Mouse (Mus musculus): ENCODE results near the gene Fbxo9. TPM values are rescaled to one million over a fixed set of nuclear protein-coding genes. Genes with fewer than 3 reads are reported as not detected.
A peak's percentile ranks its signal among the peaks of the same experiment; 100 is the strongest.
"Not testable (repeated sequence)": the region's sequence is repeated elsewhere in the genome, so short reads cannot be mapped to it uniquely, and the experiment has no call there.

The Fbxo9 gene
- polyA plus RNA-seq (2014; fragmentation: Nextera tagmentation; extraction: Ambion mirVana), result 66.6 and 71.2 TPM in 2 replicates

DNA sequence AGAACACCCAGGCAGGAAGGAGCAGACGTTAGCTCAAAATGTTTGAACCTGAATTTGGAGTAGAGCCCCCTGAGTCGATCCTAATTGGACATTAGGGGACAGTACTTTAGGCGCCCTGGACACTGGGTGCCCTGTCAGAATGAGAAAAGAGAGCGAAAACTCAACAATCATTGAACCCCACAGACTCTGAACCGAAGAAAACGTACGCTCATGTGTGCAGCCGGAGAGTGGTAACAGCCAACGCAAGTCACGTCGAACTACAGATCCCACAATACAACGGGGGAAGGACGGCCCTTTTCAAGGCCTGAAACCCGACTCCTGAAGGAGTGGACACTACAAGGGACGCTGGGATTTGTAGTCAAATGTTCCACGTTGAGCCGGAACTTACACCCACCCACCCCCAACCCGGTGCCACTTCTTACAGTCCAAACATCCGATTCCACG lies at the start of gene Fbxo9, which contains the start of gene Ick:
Gene Fbxo9 (minus strand): TSS at position 270 of the 444 bp plus-strand sequence.
Gene Ick (plus strand): TSS at position 397 of the 444 bp plus-strand sequence.
- WGBS, result 0% methylated on average over 20 of the region's 20 CpGs
- Histone ChIP-seq H3K4me1 (ENCODE audit: control insufficient read depth, insufficient read depth, low read length) (0 out of 2 replicates have a peak, but pooled peaks cover 7% of the 10 kb centered on the region), H3K4me3 (replicated peaks; ENCODE audit: low read depth, low read length) (peak within 1 kb of the TSS; percentile 82), H3K4me2 (ENCODE audit: low read length) (peak within 1 kb of the TSS; percentile 90), H3K9ac (replicated peaks; ENCODE audit: low read length) (peak within 1 kb of the TSS; percentile 84), H3K27ac (replicated peaks; ENCODE audit: low read depth, low read length) (peak within 1 kb of the TSS; percentile 91), H3K9me3 (ENCODE audit: control insufficient read depth, low read length) (no peaks in the 10 kb centered on the region), H3K36me3 (ENCODE audit: control insufficient read depth, insufficient read depth, low read length) (0 out of 2 replicates have a peak, but pooled peaks cover 3% of the 10 kb centered on the region), H3K27me3 (ENCODE audit: control insufficient read depth, insufficient read depth, low read length) (no peaks in the 10 kb centered on the region)
- DNase-seq (peak; percentile 97), ATAC-seq (ENCODE audit: low FRiP score, low TSS enrichment) (peak; percentile 94)

DNA sequence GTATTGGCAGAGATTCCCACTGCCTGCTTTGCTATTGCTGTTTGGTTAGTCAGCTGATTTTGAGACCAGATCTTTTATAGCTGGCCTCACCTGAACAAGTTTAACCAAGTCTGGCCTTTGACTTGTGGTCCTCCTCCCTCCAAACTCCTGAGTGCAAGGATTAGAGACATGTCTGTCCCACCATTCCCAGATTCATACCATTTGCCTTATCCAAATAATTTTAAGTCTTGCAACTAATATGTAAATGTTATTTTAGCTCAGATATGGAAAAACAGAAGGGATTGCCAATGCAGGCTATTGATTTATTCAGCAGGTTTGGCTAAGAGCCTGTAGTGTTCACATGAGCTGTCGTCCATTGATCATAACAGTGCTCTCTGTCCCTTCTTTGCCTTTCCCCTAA lies 48.4 kb upstream of the Fbxo9 start:
- Histone ChIP-seq H3K4me1 (ENCODE audit: control insufficient read depth, insufficient read depth, low read length) (no peaks in the 10 kb centered on the region), H3K9me3 (ENCODE audit: control insufficient read depth, low read length) (no peaks in the 10 kb centered on the region), H3K27ac (replicated peaks; ENCODE audit: low read depth, low read length) (no peak overlapping the region), H3K4me2 (ENCODE audit: low read length) (no peak overlapping the region), H3K36me3 (ENCODE audit: control insufficient read depth, insufficient read depth, low read length) (peaks cover 90% of the 10 kb centered on the region), H3K4me3 (replicated peaks; ENCODE audit: low read depth, low read length) (no peak overlapping the region), H3K9ac (replicated peaks; ENCODE audit: low read length) (no peak overlapping the region), H3K27me3 (ENCODE audit: control insufficient read depth, insufficient read depth, low read length) (no peaks in the 10 kb centered on the region)
- WGBS, result 87% methylated on average over 1 of the region's 1 CpGs
- no peak for DNase-seq
- no peak for ATAC-seq (ENCODE audit: low FRiP score, low TSS enrichment)

- ATAC-seq (ENCODE audit: low FRiP score, low TSS enrichment) (no peak), DNase-seq (no peak)
- no peak overlapping the region for H3K4me2 ChIP-seq (ENCODE audit: low read length)
- H3K27me3 ChIP-seq (ENCODE audit: control insufficient read depth, insufficient read depth, low read length), result no peaks in the 10 kb centered on the region
- no peaks in the 10 kb centered on the region for H3K9me3 ChIP-seq (ENCODE audit: control insufficient read depth, low read length)
- H3K4me1 ChIP-seq (ENCODE audit: control insufficient read depth, insufficient read depth, low read length), result no peaks in the 10 kb centered on the region
- peaks cover 85% of the 10 kb centered on the region for H3K36me3 ChIP-seq (ENCODE audit: control insufficient read depth, insufficient read depth, low read length)
- no peak overlapping the region for H3K4me3 ChIP-seq (replicated peaks; ENCODE audit: low read depth, low read length)
- no peak overlapping the region for H3K9ac ChIP-seq (replicated peaks; ENCODE audit: low read length)
- 91% methylated on average over 11 of the region's 11 CpGs for WGBS
- no peak overlapping the region for H3K27ac ChIP-seq (replicated peaks; ENCODE audit: low read depth, low read length)
Observed at GRCm38 (mm10) chr9:78154211-78154977, 45.5 kb upstream of the Fbxo9 start.

DNA sequence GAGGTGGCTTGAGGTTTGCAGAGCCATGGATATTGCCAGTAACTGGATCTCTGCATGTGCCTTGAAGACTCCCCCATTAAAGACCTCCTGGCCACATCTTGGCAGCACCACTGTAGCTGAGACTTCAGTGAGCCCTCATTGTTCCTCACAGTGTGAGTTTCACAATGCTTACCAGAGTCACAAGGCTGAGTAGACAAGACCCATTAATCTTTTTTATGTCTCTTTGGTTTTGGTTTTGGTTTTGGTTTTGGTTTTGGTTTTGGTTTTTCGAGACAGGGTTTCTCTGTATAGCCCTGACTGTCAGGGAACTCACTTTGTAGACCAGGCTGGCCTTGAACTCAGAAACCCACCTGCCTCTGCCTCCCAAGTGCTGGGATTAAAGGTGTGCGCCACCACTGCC lies 40.9 kb upstream of the Fbxo9 start:
- H3K27me3 ChIP-seq (ENCODE audit: control insufficient read depth, insufficient read depth, low read length); DNase-seq; ATAC-seq (ENCODE audit: low FRiP score, low TSS enrichment); H3K9me3 ChIP-seq (ENCODE audit: control insufficient read depth, low read length); H3K9ac ChIP-seq (replicated peaks; ENCODE audit: low read length); H3K4me2 ChIP-seq (ENCODE audit: low read length); H3K4me3 ChIP-seq (replicated peaks; ENCODE audit: low read depth, low read length); H3K4me1 ChIP-seq (ENCODE audit: control insufficient read depth, insufficient read depth, low read length); H3K27ac ChIP-seq (replicated peaks; ENCODE audit: low read depth, low read length): not testable (repeated sequence)
- H3K36me3 ChIP-seq (ENCODE audit: control insufficient read depth, insufficient read depth, low read length), result peaks cover 64% of the 10 kb centered on the region
- WGBS, result 92% methylated on average over 2 of the region's 2 CpGs

DNA sequence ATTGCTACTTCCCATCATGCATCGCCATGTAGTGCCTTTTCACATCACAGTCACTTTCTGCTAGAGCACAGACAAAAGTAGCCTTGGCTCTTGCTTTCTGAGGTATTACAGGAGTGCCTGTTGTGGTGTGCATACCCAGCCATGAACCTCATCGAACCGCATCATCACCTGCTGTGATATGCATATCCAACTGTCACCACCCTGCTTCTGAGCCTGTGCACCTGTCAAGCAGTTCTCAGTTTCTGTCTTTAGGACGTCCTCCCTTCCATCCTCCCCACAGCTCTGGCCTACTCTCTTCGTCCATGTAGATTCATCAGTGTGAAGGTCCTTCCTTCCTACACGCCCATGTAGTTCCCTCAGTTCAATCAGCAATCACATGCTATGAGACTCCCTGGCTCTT lies 39.3 kb upstream of the Fbxo9 start:
- H3K9me3 ChIP-seq (ENCODE audit: control insufficient read depth, low read length), result no peaks in the 10 kb centered on the region
- no peak overlapping the region for H3K9ac ChIP-seq (replicated peaks; ENCODE audit: low read length)
- no peak overlapping the region for H3K27ac ChIP-seq (replicated peaks; ENCODE audit: low read depth, low read length)
- H3K36me3 ChIP-seq (ENCODE audit: control insufficient read depth, insufficient read depth, low read length), result peaks cover 63% of the 10 kb centered on the region
- no peaks in the 10 kb centered on the region for H3K27me3 ChIP-seq (ENCODE audit: control insufficient read depth, insufficient read depth, low read length)
- ATAC-seq (ENCODE audit: low FRiP score, low TSS enrichment) (no peak), DNase-seq (no peak)
- 0 out of 2 replicates have a peak, but pooled peaks cover 3% of the 10 kb centered on the region for H3K4me1 ChIP-seq (ENCODE audit: control insufficient read depth, insufficient read depth, low read length)
- 92% methylated on average over 6 of the region's 6 CpGs for WGBS
- H3K4me2 ChIP-seq (ENCODE audit: low read length), result no peak overlapping the region
- no peak overlapping the region for H3K4me3 ChIP-seq (replicated peaks; ENCODE audit: low read depth, low read length)

GRCm38 (mm10) chr9:78146627-78147026 lies 37.8 kb upstream of the Fbxo9 start:
- 71% methylated on average over 6 of the region's 6 CpGs for WGBS
- peak; percentile 53; the same call in 1 of the 2 replicates for ATAC-seq (ENCODE audit: low FRiP score, low TSS enrichment)

GRCm38 (mm10) chr9:78146099-78146498 lies 37.2 kb upstream of the Fbxo9 start:
- 0 out of 2 replicates have a peak, but pooled peaks cover 3% of the 10 kb centered on the region for H3K4me1 ChIP-seq (ENCODE audit: control insufficient read depth, insufficient read depth, low read length)
- H3K27ac ChIP-seq (replicated peaks; ENCODE audit: low read depth, low read length), result peak overlapping the region; percentile 14; the same call in 1 of the 2 replicates
- no peak overlapping the region for H3K9ac ChIP-seq (replicated peaks; ENCODE audit: low read length)
- no peak overlapping the region for H3K4me2 ChIP-seq (ENCODE audit: low read length)
- 61% methylated on average over 4 of the region's 4 CpGs for WGBS
- ATAC-seq (ENCODE audit: low FRiP score, low TSS enrichment) (no peak), DNase-seq (no peak)
- H3K4me3 ChIP-seq (replicated peaks; ENCODE audit: low read depth, low read length), result no peak overlapping the region
- H3K27me3 ChIP-seq (ENCODE audit: control insufficient read depth, insufficient read depth, low read length), result no peaks in the 10 kb centered on the region
- H3K36me3 ChIP-seq (ENCODE audit: control insufficient read depth, insufficient read depth, low read length), result peaks cover 67% of the 10 kb centered on the region
- H3K9me3 ChIP-seq (ENCODE audit: control insufficient read depth, low read length), result 0 out of 2 replicates have a peak, but pooled peaks cover 4% of the 10 kb centered on the region

More at GRCm38 (mm10) chr9:78146627-78147026, 37.8 kb upstream of the Fbxo9 start:
- Histone ChIP-seq H3K27ac (replicated peaks; ENCODE audit: low read depth, low read length) (no peak overlapping the region; the same call in 1 of the 2 replicates), H3K4me3 (replicated peaks; ENCODE audit: low read depth, low read length) (no peak overlapping the region), H3K9me3 (ENCODE audit: control insufficient read depth, low read length) (0 out of 2 replicates have a peak, but pooled peaks cover 4% of the 10 kb centered on the region), H3K36me3 (ENCODE audit: control insufficient read depth, insufficient read depth, low read length) (peaks cover 67% of the 10 kb centered on the region), H3K9ac (replicated peaks; ENCODE audit: low read length) (no peak overlapping the region), H3K4me2 (ENCODE audit: low read length) (no peak overlapping the region), H3K4me1 (ENCODE audit: control insufficient read depth, insufficient read depth, low read length) (0 out of 2 replicates have a peak, but pooled peaks cover 3% of the 10 kb centered on the region), H3K27me3 (ENCODE audit: control insufficient read depth, insufficient read depth, low read length) (no peaks in the 10 kb centered on the region)
- DNase-seq, result peak; percentile 51

GRCm38 (mm10) chr9:78139463-78139862 lies 30.6 kb upstream of the Fbxo9 start:
- Histone ChIP-seq H3K27ac (replicated peaks; ENCODE audit: low read depth, low read length) (no peak overlapping the region), H3K4me1 (ENCODE audit: control insufficient read depth, insufficient read depth, low read length) (no peaks in the 10 kb centered on the region), H3K36me3 (ENCODE audit: control insufficient read depth, insufficient read depth, low read length) (peaks cover 69% of the 10 kb centered on the region), H3K4me2 (ENCODE audit: low read length) (no peak overlapping the region), H3K9ac (replicated peaks; ENCODE audit: low read length) (no peak overlapping the region), H3K9me3 (ENCODE audit: control insufficient read depth, low read length) (0 out of 2 replicates have a peak, but pooled peaks cover 4% of the 10 kb centered on the region), H3K4me3 (replicated peaks; ENCODE audit: low read depth, low read length) (no peak overlapping the region), H3K27me3 (ENCODE audit: control insufficient read depth, insufficient read depth, low read length) (no peaks in the 10 kb centered on the region)
- 95% methylated on average over 4 of the region's 4 CpGs for WGBS
- ATAC-seq (ENCODE audit: low FRiP score, low TSS enrichment) (no peak), DNase-seq (no peak)

Measured in midbrain, embryonic 14.5 days (tissue).